Mouse (Mus musculus) cortical plate, adult 2 months (tissue): ENCODE measurements around the gene Fabp6. TPM values are rescaled to one million over a fixed set of nuclear protein-coding genes. Genes with fewer than 3 reads are reported as not detected.

Experiments
- H3K27ac ChIP-seq: fragments of 200-500 bp; 2 replicates; pipeline ENCODE4 v1.5.1; 2012; ENCODE audit warnings: low read length, control low read depth, inconsistent platforms; ENCODE audit not compliant: insufficient read depth
- H3K4me1 ChIP-seq: fragments of 200-500 bp; 2 replicates; pipeline ENCODE4 v1.6.1; 2011; ENCODE audit warnings: low read length; ENCODE audit not compliant: control insufficient read depth, insufficient read depth
- H3K4me3 ChIP-seq: fragments of 200-500 bp; 2 replicates; pipeline ENCODE4 v1.5.1; 2011; ENCODE audit warnings: mild to moderate bottlenecking, low read length, control low read depth; ENCODE audit not compliant: insufficient read depth
- CTCF ChIP-seq: fragments of 200-500 bp; IDR thresholded peaks from 2 replicates; pipeline ENCODE4 v1.5.1; 2011; ENCODE audit warnings: mild to moderate bottlenecking, control low read depth, low read length; ENCODE audit not compliant: insufficient read depth; ENCODE audit errors: extremely low read depth
- POLR2A ChIP-seq: fragments of 200-500 bp; IDR thresholded peaks from 2 replicates; pipeline ENCODE4 v1.6.1; 2011; ENCODE audit warnings: mild to moderate bottlenecking, low read length, control low read depth; ENCODE audit not compliant: insufficient read depth; ENCODE audit errors: extremely low read depth
- polyA plus RNA-seq: library from polyadenylated mRNA; depleted of rRNA; stranded (reverse); fragments of >200 nt; gene quantifications from 2 replicates; pipeline ENCODE4 v1.2.3, GENCODE M21; 2012

Fabp6 gene
- polyA plus RNA-seq, 1 experiment: not detected

GRCm38 (mm10) chr11:43575376-43576151, 25.8 kb downstream of the Fabp6 start:
- H3K4me3 ChIP-seq: no peak overlapping the region
- no peak overlapping the region for H3K27ac ChIP-seq
- TF ChIP-seq POLR2A: no peak
- TF ChIP-seq CTCF: no peak
- H3K4me1 ChIP-seq: no peaks in the 10 kb centered on the region

GRCm38 (mm10) chr11:43575061-43575375, 26.3 kb downstream of the Fabp6 start:
- Histone ChIP-seq H3K27ac (no peak overlapping the region), H3K4me1 (no peaks in the 10 kb centered on the region), H3K4me3 (no peak overlapping the region)
- TF ChIP-seq CTCF (no peak), POLR2A (no peak)

GRCm38 (mm10) chr11:43569595-43569994, 31.7 kb downstream of the Fabp6 start:
- Histone ChIP-seq H3K4me3 (no peak overlapping the region), H3K27ac (no peak overlapping the region), H3K4me1 (no peaks in the 10 kb centered on the region)
- TF ChIP-seq POLR2A: no peak
- TF ChIP-seq CTCF: no peak

GRCm38 (mm10) chr11:43569188-43569587, 32.2 kb downstream of the Fabp6 start:
- TF ChIP-seq POLR2A (no peak), CTCF (no peak)
- Histone ChIP-seq H3K4me1 (no peaks in the 10 kb centered on the region), H3K27ac (no peak overlapping the region)

GRCm38 (mm10) chr11:43568263-43568662, 33.1 kb downstream of the Fabp6 start:
- Histone ChIP-seq H3K27ac (no peak overlapping the region), H3K4me3 (no peak overlapping the region), H3K4me1 (no peaks in the 10 kb centered on the region)
- peak; percentile 44 for TF ChIP-seq CTCF
- TF ChIP-seq POLR2A: no peak

More at GRCm38 (mm10) chr11:43569188-43569587, 32.2 kb downstream of the Fabp6 start:
- H3K4me3 ChIP-seq: no peak overlapping the region

- no peaks in the 10 kb centered on the region for H3K4me1 ChIP-seq
- H3K27ac ChIP-seq: no peak overlapping the region
- TF ChIP-seq POLR2A: no peak
- no peak for TF ChIP-seq CTCF
- H3K4me3 ChIP-seq: no peak overlapping the region
These were observed 34.6 kb downstream of the Fabp6 start for GRCm38 (mm10) chr11:43566696-43567095.

GRCm38 (mm10) chr11:43565852-43566251, 35.5 kb downstream of the Fabp6 start:
- no peaks in the 10 kb centered on the region for H3K4me1 ChIP-seq
- TF ChIP-seq POLR2A: no peak
- TF ChIP-seq CTCF: no peak
- no peak overlapping the region for H3K4me3 ChIP-seq
- no peak overlapping the region for H3K27ac ChIP-seq

- Histone ChIP-seq H3K4me3 (no peak overlapping the region), H3K4me1 (no peaks in the 10 kb centered on the region), H3K27ac (no peak overlapping the region)
- TF ChIP-seq CTCF (no peak), POLR2A (no peak)
These were observed 35.9 kb downstream of the Fabp6 start for GRCm38 (mm10) chr11:43565414-43565813.

GRCm38 (mm10) chr11:43563654-43564244, 37.6 kb downstream of the Fabp6 start:
- no peak overlapping the region for H3K4me3 ChIP-seq
- TF ChIP-seq CTCF (no peak), POLR2A (no peak)
- no peak overlapping the region for H3K27ac ChIP-seq
- no peaks in the 10 kb centered on the region for H3K4me1 ChIP-seq
